Mouse (Mus musculus): Measurements from ENCODE around the gene Hist1h1a.
"Not testable (repeated sequence)": the region's sequence is repeated elsewhere in the genome, so short reads cannot be mapped to it uniquely, and the experiment has no call there.

Gene Hist1h1a

DNA sequence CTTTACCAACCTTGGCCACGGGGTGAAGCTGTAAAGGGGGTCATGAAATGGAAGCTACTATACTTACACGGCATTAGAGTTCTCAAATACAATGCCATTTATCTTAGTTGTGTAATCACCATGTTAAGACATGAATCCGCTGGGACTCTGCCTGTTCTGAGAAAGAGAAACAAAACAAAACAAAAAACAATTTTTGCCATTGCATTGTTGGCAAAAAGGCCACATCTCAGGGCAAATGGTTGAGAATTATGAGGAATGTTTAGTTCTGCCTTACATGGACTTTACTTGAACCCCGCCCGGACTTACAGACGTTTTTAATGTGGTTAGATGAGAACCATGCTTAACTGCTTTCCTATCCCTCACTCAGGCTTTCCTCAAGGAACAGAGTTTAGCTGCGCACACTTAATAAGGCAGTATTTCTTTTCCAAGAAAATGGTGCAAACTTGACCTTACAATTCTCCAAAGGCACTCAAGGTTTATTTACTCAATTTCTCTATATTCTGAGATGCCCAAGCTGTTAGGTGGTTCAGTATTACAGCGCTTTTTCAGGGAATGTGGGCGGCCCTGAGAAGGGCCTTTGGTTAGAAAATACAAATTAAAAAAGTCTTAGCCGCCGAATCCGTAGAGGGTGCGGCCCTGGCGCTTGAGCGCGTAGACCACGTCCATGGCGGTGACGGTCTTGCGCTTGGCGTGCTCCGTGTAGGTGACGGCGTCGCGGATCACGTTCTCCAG is 3.1 kb upstream of the Hist1h1a start:
- no peak for DNase-seq (ENCODE audit: low read depth)

DNA sequence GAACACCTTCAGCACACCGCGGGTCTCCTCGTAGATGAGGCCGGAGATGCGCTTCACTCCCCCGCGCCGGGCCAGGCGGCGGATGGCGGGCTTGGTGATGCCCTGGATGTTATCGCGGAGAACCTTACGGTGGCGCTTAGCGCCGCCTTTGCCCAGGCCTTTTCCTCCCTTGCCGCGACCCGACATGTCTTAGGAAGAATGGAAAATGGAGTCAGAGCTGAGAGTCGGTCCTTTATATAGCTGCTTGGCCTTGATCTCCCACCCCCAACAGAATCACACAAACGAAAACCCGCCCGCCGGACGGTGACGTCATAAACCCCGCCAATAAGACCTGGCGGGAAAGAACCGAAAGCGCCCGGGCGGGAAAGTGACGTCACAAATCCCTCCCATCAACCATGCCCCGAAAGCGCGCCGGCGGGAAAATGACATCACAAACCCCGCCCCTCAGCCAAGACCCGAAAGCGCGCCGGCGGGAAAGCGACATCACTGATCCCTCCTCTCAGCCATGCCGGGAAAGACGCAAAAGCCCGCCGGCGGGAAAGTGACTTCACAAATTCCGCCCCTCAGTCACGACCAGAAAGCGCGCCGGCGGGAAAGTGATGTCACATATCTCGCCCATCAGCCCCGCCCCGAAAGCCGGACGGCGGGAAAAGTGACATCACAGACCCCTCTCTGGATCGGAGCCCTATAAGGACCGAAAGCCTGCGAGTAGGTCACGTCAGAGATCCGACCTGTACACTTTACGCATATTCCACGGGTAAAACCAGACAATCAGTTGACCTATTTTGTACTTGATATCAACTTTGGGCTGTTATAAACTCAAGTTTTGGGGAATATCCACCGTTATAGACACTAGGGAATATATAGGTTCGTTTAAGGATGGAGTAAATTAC is 2.2 kb upstream of the Hist1h1a start, which contains the start of gene Hist1h4a:
Hist1h4a (minus strand) TSS at position 259 of the 893 bp plus-strand sequence.
- DNase-seq (ENCODE audit: low read depth), result peak; percentile 86

DNA sequence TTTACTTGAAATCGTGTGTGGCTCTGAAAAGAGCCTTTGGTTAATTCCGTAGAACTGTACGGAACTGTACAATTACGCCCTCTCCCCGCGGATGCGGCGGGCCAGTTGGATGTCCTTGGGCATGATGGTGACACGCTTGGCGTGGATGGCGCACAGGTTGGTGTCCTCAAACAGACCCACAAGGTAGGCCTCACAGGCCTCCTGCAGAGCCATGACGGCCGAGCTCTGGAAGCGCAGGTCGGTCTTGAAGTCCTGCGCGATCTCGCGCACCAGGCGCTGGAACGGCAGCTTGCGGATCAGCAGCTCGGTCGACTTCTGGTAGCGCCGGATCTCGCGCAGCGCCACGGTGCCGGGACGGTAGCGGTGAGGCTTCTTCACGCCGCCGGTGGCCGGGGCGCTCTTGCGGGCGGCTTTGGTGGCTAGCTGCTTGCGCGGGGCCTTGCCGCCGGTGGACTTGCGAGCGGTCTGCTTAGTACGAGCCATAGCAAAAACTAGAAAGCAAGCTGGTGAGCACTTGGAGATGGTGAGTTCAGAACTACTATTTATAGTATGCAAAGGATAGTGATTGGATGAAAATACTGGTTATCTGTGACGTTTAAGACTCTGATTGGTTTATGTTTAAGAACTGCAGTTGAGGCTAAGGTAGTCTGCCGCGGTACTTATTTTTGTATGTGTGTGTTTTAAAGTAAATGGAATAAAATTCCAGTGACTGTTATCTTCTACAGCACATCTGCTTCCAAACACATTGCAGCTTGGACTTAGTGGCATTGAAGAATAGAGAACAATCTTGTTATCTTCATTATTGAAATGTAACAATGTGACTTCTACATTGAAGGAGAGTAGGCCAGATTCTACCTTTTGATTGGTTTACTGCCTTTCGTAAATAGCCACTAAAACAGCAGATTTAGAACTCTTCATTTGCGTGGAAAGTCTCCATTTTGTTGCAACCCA is 1.3 kb upstream of the Hist1h1a start, which contains the start of gene Hist1h3a:
Hist1h3a (minus strand) TSS at position 516 of the 951 bp plus-strand sequence.
- DNase-seq (ENCODE audit: low read depth), result peak; percentile 70

DNA sequence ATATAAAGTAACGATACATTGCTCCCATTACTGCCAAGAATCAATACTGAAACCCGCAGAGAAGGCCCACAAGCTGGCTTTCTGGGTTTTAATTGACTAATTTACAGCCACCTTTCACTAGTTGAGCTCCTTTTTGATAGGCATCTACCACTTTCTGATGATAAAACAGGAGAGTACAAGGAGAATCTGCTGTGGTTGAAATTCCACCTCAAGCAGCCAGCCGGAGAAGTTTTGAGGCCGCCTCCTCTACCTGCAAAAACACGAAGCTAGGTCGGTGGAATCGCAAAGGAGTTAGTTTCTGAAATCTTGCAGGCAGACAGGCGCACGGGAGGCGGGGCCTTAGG is 252 bp upstream of the Hist1h1a start:
- no peak for DNase-seq (ENCODE audit: low read depth)

DNA sequence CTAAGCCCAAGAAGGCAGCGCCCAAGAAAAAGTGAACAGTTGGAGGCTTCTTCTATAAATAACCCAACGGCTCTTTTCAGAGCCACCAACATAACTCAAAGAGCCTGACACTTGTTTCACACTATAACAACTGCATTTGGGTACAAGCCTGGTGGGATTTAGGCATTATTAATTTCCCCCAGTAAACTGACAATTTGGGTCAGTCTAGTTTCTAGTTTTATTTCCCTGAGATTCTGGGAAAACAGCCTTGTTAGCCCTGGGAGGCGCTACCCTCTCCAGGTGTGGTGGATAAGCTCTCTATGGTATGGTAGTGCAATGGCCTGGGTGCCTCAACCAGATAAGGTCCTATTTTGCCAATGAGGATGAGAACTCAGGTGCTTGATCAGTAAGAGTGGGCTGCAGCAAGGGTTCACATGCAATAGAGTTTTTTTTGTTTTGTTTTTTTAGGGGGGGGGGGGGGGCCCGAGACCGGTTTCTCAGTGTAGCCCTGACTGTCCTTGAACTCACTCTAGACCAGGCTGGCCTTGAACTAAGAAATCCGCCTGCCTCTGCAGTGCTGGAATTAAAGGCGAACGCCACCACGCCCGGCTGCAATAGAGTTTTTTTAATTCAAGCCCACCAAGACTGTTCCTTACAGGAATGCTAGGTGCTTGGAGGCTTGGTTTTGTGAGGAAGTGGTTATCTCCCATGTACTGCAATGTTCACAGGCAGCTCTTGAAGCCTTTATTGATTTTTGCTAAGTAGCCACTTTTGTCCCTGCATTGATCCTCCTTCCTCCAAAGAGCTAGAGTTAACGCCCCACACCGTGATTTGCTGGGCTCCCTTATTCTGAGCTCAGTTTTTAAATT is 1.1 kb downstream of the Hist1h1a start:
- DNase-seq (ENCODE audit: low read depth), result no peak

DNA sequence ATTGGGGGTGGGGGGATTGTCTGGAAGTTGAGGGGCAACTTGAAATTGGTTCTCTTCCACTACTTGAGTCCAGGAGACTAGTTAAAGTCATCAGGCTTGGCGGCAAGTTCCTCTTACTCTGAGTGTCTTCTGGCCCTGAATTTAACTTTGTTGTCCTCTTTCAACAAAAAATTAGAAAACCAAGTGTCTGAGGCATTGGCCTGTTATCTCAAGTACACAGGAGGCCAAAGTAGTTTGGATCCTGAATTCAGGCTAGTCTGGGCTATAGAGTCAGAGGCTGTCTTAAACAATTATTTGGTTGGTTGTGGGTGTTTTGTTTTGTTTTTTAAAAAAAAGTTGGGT is 1.7 kb downstream of the Hist1h1a start:
- DNase-seq (ENCODE audit: low read depth), result no peak

DNA sequence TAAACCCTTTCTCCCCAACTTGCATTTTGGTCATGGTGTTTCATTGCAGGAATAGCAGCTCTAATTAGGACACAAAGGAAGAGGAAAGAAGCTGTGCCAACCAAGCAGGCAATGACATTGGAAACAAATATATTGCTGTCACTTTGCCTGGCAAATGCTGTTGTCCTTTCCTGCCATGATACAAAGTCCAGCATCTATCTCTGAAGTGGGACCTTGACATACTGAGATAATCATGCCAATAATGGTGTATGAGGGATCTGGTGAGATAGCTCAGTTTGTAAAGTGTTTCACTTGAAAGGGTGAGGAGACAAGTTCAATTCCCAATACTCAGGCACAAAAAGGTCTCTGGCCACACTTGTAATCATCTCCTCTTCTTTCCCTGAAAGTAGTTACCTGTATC is 3.3 kb downstream of the Hist1h1a start:
- no peak for DNase-seq (ENCODE audit: low read depth)

DNA sequence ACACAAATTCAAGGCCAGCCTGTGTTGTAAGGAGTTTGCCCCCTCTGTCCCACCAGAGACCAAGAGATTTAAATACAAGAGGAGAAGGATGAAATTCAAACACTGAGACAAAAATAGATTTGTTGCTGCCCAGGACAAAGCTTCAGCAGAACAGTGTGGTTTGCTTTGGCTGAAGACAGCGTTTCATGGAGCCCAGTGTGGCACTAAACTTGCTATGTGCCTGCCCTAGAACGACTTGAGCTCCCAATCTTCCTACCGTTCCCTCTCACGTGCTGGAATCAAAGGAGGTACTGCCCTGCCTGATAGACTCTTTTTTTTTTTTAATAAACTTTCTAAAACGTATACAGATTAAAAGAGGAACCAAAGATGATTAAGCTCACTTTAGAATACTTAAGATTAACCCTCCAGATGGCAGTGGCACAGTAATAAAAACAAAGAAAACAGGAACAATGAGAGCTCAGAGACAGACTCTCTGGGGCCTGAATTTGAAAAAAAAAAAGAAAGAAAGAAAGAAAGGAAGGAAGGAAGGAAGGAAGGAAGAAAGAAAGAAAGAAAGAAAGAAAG is 5.5 kb downstream of the Hist1h1a start:
- DNase-seq (ENCODE audit: low read depth), result no peak

DNA sequence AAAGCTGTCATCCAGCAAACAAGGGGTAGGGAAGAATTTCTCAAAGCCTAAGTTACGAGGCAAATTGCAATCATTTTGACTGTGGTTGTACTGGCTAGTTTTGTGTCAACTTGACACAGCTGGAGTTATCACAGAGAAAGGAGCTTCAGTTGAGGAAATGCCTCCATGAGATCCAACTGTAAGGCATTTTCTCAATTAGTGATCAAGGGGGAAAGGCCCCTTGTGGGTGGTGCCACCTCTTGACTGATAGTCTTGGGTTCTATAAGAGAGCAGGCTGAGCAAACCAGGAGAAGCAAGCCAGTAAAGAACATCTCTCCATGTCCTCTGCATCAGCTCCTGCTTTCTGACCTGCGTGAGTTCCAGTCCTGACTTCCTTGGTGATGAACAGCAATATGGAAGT is 6.1 kb downstream of the Hist1h1a start, which contains the start of gene Trim38:
Trim38 (plus strand) TSS at position 301 of the 400 bp plus-strand sequence.
- not testable (repeated sequence) for DNase-seq (ENCODE audit: low read depth)

DNA sequence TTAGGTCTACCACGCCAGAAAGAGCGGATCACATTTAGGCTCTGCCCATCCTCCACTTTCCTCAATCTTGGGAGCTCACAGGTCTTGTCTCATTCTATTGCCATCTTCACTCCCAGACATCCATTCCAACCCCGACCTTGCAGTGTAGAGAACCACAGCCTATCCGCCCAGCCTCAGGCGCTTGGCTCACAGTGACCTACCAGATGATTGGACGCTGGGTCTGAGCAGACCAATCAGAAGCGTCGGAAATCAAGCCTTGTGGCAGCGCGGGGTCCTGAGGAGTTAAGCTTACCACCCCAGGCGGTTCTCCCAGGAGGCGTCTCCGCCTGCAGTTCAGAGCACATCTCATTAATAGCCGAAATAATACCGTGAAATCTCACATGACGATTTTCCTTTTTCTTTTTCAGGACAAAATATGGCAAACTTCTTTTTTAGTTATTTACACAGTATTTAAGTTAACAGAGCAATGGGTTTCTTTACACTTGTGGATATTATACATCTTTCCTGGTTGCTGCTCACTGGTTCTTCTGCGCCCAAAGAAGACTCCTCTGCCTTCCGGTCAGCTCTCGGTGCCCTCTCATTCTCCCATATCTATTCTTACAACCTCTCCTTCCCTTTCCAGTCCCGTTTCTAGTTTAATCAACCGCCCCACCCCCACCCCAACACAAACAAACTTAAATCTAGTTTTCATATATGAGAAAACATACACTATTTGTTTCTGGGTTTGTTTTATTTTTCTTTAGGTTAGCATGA is 9.3 kb downstream of the Hist1h1a start:
- DNase-seq (ENCODE audit: low read depth), result no peak

DNA sequence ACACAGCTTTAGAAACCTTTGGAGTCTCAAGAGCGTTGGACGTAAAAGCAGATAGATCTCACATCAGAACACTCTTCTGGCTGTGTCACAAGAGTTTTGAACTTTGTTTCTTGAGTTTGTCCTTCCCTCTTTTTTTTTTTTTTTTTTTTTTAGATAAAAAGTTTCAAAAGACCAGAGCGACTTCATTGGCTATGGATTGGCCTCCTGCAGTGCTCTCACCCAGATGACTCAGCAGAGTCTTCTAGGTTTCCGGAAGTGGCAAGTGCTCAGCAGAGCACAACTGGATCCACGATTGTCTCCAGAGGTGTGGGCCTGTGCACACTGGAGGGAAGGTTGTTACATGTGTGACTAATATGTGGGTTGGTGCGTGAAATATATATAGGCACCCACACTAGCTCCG is 14.9 kb downstream of the Hist1h1a start:
- no peak for DNase-seq (ENCODE audit: low read depth)

DNA sequence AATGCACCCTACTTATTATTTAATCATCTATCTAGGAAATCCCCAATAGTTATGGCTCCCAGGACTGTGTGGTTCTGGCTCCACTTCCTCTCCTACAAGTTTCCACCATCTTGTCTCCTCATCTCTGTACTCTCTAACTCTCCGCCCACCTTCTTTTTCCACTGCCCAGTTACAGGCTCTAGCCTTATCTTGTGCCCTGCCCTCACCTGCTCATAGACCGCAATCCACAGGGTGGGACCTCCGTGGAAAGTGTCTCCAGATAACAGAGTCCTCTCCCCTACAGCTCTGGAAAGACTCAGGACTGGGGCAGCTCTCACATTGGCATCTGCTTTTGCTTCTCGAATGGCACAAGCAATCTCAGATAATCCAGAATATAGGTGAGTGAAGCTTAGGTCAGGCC is 15.6 kb downstream of the Hist1h1a start:
- no peak for DNase-seq (ENCODE audit: low read depth)

DNA sequence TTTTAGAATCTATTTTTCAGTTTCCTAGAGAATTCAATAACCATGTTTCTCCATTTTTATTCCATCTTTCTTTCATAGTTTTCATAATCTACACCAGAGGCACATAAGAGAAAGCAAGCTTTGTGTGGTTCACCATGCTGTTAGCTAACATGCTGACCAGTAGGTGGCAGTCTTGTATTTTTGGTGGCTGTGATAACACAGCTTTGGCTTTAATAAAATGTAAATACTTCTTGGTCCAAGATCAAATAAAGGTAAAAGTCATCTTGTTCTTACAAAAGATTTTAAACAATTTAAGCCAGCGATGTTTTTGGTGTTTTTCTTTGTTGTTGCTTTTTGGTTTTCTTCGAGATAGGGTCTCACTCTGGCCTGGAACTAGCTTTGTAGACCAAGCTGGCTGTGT is 29.1 kb downstream of the Hist1h1a start:
- peak; percentile 20 for DNase-seq (ENCODE audit: low read depth)

DNA sequence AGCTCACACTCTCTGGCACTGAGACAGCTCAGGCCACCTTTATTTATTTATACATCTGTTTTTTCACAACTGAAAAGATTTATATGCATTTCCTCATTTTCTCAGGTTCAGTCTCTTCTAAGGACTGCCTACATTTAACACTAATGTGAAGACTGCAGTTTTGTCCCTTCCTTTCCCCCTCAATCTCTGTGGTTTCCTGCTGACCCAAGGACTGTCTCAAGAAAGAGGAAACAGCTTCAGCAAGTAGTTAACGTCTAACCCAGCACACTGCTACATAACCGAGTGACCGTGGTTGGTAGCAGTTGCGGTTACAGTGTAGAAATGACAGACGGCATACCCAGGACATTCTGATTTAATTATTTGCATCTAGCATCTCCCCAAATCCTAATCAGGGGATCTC is 35.9 kb downstream of the Hist1h1a start:
- no peak for DNase-seq (ENCODE audit: low read depth)

DNA sequence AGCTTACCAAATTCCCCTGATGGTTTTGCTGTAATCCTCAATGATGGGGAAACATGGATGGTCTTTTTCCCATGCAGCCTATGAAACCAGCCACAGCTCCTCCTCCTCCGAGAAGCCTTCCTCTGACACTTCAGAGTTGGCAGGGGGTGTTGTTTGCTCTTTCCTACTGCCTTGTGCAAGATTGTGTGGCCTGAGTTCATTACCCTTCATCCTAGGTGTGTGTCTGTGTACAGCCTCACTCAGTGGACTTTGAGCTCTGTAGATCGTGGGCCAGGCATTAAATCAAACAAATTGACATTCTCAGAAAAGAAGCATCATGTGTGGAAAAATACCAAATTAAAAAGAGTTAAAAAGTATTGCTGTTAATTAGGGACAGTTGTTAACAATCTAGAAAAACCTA is 41.1 kb downstream of the Hist1h1a start:
- DNase-seq (ENCODE audit: low read depth), result no peak

DNA sequence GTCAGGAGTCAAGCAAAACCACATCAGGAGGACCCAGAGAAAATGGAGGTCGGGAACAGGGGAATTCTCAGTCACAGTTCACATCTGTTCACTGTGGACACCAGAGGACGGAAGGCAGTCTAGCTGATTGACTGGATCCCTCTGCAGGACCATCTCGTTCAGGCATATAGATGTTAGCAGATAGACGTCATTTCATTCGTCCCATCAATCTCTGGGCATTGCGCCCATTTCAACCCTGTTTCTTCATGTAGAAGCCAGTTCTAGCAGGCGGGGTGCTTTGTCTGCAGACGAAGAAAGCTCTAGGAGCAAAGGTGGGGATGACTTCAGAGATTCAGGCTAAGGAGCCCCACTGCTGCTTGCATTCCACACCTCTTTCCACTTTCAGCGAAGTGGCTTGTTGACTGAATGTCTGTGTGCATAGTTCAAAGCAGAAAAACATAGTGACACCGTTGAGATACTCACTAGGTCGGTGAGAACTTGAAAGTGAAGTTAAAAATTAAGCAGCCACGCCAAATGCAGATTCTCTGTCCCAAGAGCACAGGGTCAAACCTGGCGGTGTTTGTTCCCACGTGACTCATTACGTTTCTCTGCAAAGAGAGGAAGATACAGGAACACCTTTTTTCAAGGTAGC is 43.1 kb downstream of the Hist1h1a start, which contains the start of gene Slc17a2:
Slc17a2 (plus strand) TSS at position 572 of the 631 bp plus-strand sequence.
- no peak for DNase-seq (ENCODE audit: low read depth)
